Mouse (Mus musculus): Measurements from ENCODE around the gene Ptprd. TPM values are rescaled to one million over a fixed set of nuclear protein-coding genes. Genes with fewer than 3 reads are reported as not detected.

Ptprd gene
- polyA plus RNA-seq, 1 experiment from 2014 or later = 5.6 TPM

GRCm38 (mm10) chr4:76779558-76780124 lies 1432.1 kb downstream of the Ptprd start:
- DNase-seq (ENCODE audit: low spot score) (no peak), ATAC-seq (ENCODE audit: low FRiP score, low TSS enrichment) (no peak)
- Histone ChIP-seq H3K4me3 (ENCODE audit: low read depth, low read length) (no peak overlapping the region), H3K9me3 (ENCODE audit: control insufficient read depth, low read length) (no peaks in the 10 kb centered on the region), H3K4me1 (replicated peaks; ENCODE audit: control insufficient read depth, insufficient read depth) (no peaks in the 10 kb centered on the region), H3K4me2 (replicated peaks; ENCODE audit: low read depth) (no peak overlapping the region), H3K36me3 (ENCODE audit: control insufficient read depth, insufficient read depth, low read length) (no peaks in the 10 kb centered on the region), H3K27ac (replicated peaks) (no peak overlapping the region), H3K27me3 (ENCODE audit: control insufficient read depth, insufficient read depth, low read length) (no peaks in the 10 kb centered on the region), H3K9ac (ENCODE audit: low read length) (no peak overlapping the region)
- 46% methylated on average over 4 of the region's 4 CpGs for WGBS
- TF ChIP-seq CTCF (IDR thresholded peaks at IDR 0.05; ENCODE audit: low read depth) = no peak
- no peak for TF ChIP-seq EP300 (optimal IDR thresholded peaks at IDR 0.05)

GRCm38 (mm10) chr4:76766918-76767317 lies 1444.8 kb downstream of the Ptprd start:
- Histone ChIP-seq H3K9me3 (ENCODE audit: control insufficient read depth, low read length) (no peaks in the 10 kb centered on the region), H3K36me3 (ENCODE audit: control insufficient read depth, insufficient read depth, low read length) (no peaks in the 10 kb centered on the region), H3K4me2 (replicated peaks; ENCODE audit: low read depth) (no peak overlapping the region), H3K4me1 (replicated peaks; ENCODE audit: control insufficient read depth, insufficient read depth) (no peaks in the 10 kb centered on the region), H3K27ac (replicated peaks) (no peak overlapping the region), H3K9ac (ENCODE audit: low read length) (no peak overlapping the region), H3K27me3 (ENCODE audit: control insufficient read depth, insufficient read depth, low read length) (no peaks in the 10 kb centered on the region), H3K4me3 (ENCODE audit: low read depth, low read length) (no peak overlapping the region)
- ATAC-seq (ENCODE audit: low FRiP score, low TSS enrichment) = no peak
- no peak for DNase-seq (ENCODE audit: low spot score)
- no peak for TF ChIP-seq CTCF (IDR thresholded peaks at IDR 0.05; ENCODE audit: low read depth)
- no peak for TF ChIP-seq EP300 (optimal IDR thresholded peaks at IDR 0.05)
- 78% methylated on average over 3 of the region's 3 CpGs for WGBS

- 79% methylated on average over 2 of the region's 2 CpGs for WGBS
- H3K4me3 ChIP-seq (ENCODE audit: low read depth, low read length) = no peak overlapping the region
- H3K36me3 ChIP-seq (ENCODE audit: control insufficient read depth, insufficient read depth, low read length) = no peaks in the 10 kb centered on the region
- H3K27me3 ChIP-seq (ENCODE audit: control insufficient read depth, insufficient read depth, low read length) = no peaks in the 10 kb centered on the region
- H3K4me2 ChIP-seq (replicated peaks; ENCODE audit: low read depth) = no peak overlapping the region
- no peak for ATAC-seq (ENCODE audit: low FRiP score, low TSS enrichment)
- TF ChIP-seq EP300 (optimal IDR thresholded peaks at IDR 0.05) (no peak), CTCF (IDR thresholded peaks at IDR 0.05; ENCODE audit: low read depth) (no peak)
- H3K9ac ChIP-seq (ENCODE audit: low read length) = no peak overlapping the region
- H3K27ac ChIP-seq (replicated peaks) = no peak overlapping the region
- no peaks in the 10 kb centered on the region for H3K9me3 ChIP-seq (ENCODE audit: control insufficient read depth, low read length)
- H3K4me1 ChIP-seq (replicated peaks; ENCODE audit: control insufficient read depth, insufficient read depth) = no peaks in the 10 kb centered on the region
- no peak for DNase-seq (ENCODE audit: low spot score)
Observed at GRCm38 (mm10) chr4:76766429-76766828, 1445.3 kb downstream of the Ptprd start.

- Histone ChIP-seq H3K4me1 (replicated peaks; ENCODE audit: control insufficient read depth, insufficient read depth) (no peaks in the 10 kb centered on the region), H3K9ac (ENCODE audit: low read length) (no peak overlapping the region), H3K27ac (replicated peaks) (no peak overlapping the region), H3K4me3 (ENCODE audit: low read depth, low read length) (no peak overlapping the region), H3K4me2 (replicated peaks; ENCODE audit: low read depth) (no peak overlapping the region), H3K36me3 (ENCODE audit: control insufficient read depth, insufficient read depth, low read length) (no peaks in the 10 kb centered on the region), H3K27me3 (ENCODE audit: control insufficient read depth, insufficient read depth, low read length) (no peaks in the 10 kb centered on the region), H3K9me3 (ENCODE audit: control insufficient read depth, low read length) (no peaks in the 10 kb centered on the region)
- no peak for DNase-seq (ENCODE audit: low spot score)
- TF ChIP-seq EP300 (optimal IDR thresholded peaks at IDR 0.05) (no peak), CTCF (IDR thresholded peaks at IDR 0.05; ENCODE audit: low read depth) (no peak)
- WGBS = 22% methylated on average over 2 of the region's 2 CpGs
- no peak for ATAC-seq (ENCODE audit: low FRiP score, low TSS enrichment)
Observed at GRCm38 (mm10) chr4:76750709-76751108, 1461.1 kb downstream of the Ptprd start.

- no peak overlapping the region for H3K4me3 ChIP-seq (ENCODE audit: low read depth, low read length)
- no peak for DNase-seq (ENCODE audit: low spot score)
- no peaks in the 10 kb centered on the region for H3K9me3 ChIP-seq (ENCODE audit: control insufficient read depth, low read length)
- no peaks in the 10 kb centered on the region for H3K36me3 ChIP-seq (ENCODE audit: control insufficient read depth, insufficient read depth, low read length)
- no peak for ATAC-seq (ENCODE audit: low FRiP score, low TSS enrichment)
- WGBS = 50% methylated on average over 1 of the region's 1 CpGs
- H3K27ac ChIP-seq (replicated peaks) = no peak overlapping the region
- no peak overlapping the region for H3K4me2 ChIP-seq (replicated peaks; ENCODE audit: low read depth)
- no peak overlapping the region for H3K9ac ChIP-seq (ENCODE audit: low read length)
- TF ChIP-seq EP300 (optimal IDR thresholded peaks at IDR 0.05) (no peak), CTCF (IDR thresholded peaks at IDR 0.05; ENCODE audit: low read depth) (no peak)
- H3K4me1 ChIP-seq (replicated peaks; ENCODE audit: control insufficient read depth, insufficient read depth) = no peaks in the 10 kb centered on the region
- no peaks in the 10 kb centered on the region for H3K27me3 ChIP-seq (ENCODE audit: control insufficient read depth, insufficient read depth, low read length)
Observed at GRCm38 (mm10) chr4:76735831-76736230, 1475.9 kb downstream of the Ptprd start.

GRCm38 (mm10) chr4:76675726-76676125 lies 1536.0 kb downstream of the Ptprd start:
- 72% methylated on average over 3 of the region's 3 CpGs for WGBS
- ATAC-seq (ENCODE audit: low FRiP score, low TSS enrichment) = no peak
- H3K9me3 ChIP-seq (ENCODE audit: control insufficient read depth, low read length) = no peaks in the 10 kb centered on the region
- no peak for DNase-seq (ENCODE audit: low spot score)
- no peak overlapping the region for H3K4me3 ChIP-seq (ENCODE audit: low read depth, low read length)
- TF ChIP-seq CTCF (IDR thresholded peaks at IDR 0.05; ENCODE audit: low read depth) (no peak), EP300 (optimal IDR thresholded peaks at IDR 0.05) (no peak)
- H3K27ac ChIP-seq (replicated peaks) = no peak overlapping the region
- H3K36me3 ChIP-seq (ENCODE audit: control insufficient read depth, insufficient read depth, low read length) = no peaks in the 10 kb centered on the region
- H3K27me3 ChIP-seq (ENCODE audit: control insufficient read depth, insufficient read depth, low read length) = no peaks in the 10 kb centered on the region
- H3K4me1 ChIP-seq (replicated peaks; ENCODE audit: control insufficient read depth, insufficient read depth) = no peaks in the 10 kb centered on the region
- no peak overlapping the region for H3K9ac ChIP-seq (ENCODE audit: low read length)
- H3K4me2 ChIP-seq (replicated peaks; ENCODE audit: low read depth) = no peak overlapping the region

Data from stomach, postnatal 0 days (tissue).